13 mouse cellular contexts compared by ENCODE assay signal in genomic region chr2:3764136-3764535, GRCm38 (mm10).
DNase-seq lines count a peak whose midpoint lies in the region; ATAC-seq lines count a peak whose summit lies in the region.
"Had no signal": no experiment of that assay in that cellular context is flagged by ENCODE, and none has a peak within 500 bp of the region (broad histone marks: within the 10 kb centered on the region; RNA-seq: fewer than 3 reads in every experiment).

No protein-coding gene starts in this region.

- H3K4me3 ChIP-seq in intestine, embryonic 15.5 days (replicated peaks) = no peak overlapping the region
- H3K4me3 ChIP-seq: liver, embryonic 15.5 days had no signal

- peak; percentile 52 to 65 for DNase-seq in cerebellum, postnatal 10 days
- DNase-seq in cerebellum, postnatal 36 days = no peak
- peak; percentile 30 for DNase-seq in kidney, adult 9 months
- DNase-seq in kidney, adult 18-20 months = no peak
- DNase-seq in NIH3T3 (ENCODE audit: low read depth) = peak; percentile 46
- no peak for DNase-seq in spleen, postnatal 14 days (ENCODE audit: low spot score in 2 of 2)
- no peak for DNase-seq in layer of hippocampus, postnatal 10 days (ENCODE audit: low spot score in 2 of 2)
- DNase-seq: B cell, adult 2 months; kidney, adult 8-10 months; layer of hippocampus, postnatal 36 days; thymus, postnatal 14 days had no signal

- H3K27me3 ChIP-seq in intestine, embryonic 15.5 days (replicated peaks) = no peaks in the 10 kb centered on the region
- H3K27me3 ChIP-seq: liver, embryonic 15.5 days had no signal

- ATAC-seq in intestine, embryonic 15.5 days = peak; percentile 55; the same call in 1 of the 2 replicates

- no peaks in the 10 kb centered on the region for H3K36me3 ChIP-seq in intestine, embryonic 15.5 days
- H3K36me3 ChIP-seq: liver, embryonic 15.5 days had no signal

- no peaks in the 10 kb centered on the region for H3K9me3 ChIP-seq in intestine, embryonic 15.5 days
- H3K9me3 ChIP-seq: liver, embryonic 15.5 days had no signal

- 0 out of 2 replicates have a peak overlapping the region, but pooled peaks have one; percentile 15 for H3K27ac ChIP-seq in intestine, embryonic 15.5 days
- H3K27ac ChIP-seq: liver, embryonic 15.5 days had no signal

- 30% methylated on average over 6 of the region's 6 CpGs for WGBS in intestine, embryonic 15.5 days

- H3K4me2 ChIP-seq in intestine, embryonic 15.5 days (replicated peaks) = no peak overlapping the region
- H3K4me2 ChIP-seq: liver, embryonic 15.5 days had no signal

- no peak overlapping the region for H3K9ac ChIP-seq in intestine, embryonic 15.5 days
- H3K9ac ChIP-seq: liver, embryonic 15.5 days had no signal

- peaks cover 20% of the 10 kb centered on the region for H3K4me1 ChIP-seq in intestine, embryonic 15.5 days (replicated peaks)

Comparison
In these comparisons a context has a peak if more than half of its experiments do, and no peak if none do; other contexts are left out.
1. DNase-seq: peak in cerebellum, postnatal 10 days (2 of 2), kidney, adult 9 months (single experiment) and NIH3T3 (single experiment); none in cerebellum, postnatal 36 days (0 of 2), kidney, adult 18-20 months (single experiment), spleen, postnatal 14 days (0 of 2) and layer of hippocampus, postnatal 10 days (0 of 2).